Mouse (Mus musculus) retina, embryonic 14.5 days (tissue): ENCODE measurements around the gene Pex1.
"Not testable (repeated sequence)": the region's sequence is repeated elsewhere in the genome, so short reads cannot be mapped to it uniquely, and the experiment has no call there.

Experiments used
- DNase-seq: peaks from one replicate; pipeline ENCODE4 v3.0.0-alpha.2; 2015; ENCODE audit warnings: low spot score

The Pex1 gene

DNA sequence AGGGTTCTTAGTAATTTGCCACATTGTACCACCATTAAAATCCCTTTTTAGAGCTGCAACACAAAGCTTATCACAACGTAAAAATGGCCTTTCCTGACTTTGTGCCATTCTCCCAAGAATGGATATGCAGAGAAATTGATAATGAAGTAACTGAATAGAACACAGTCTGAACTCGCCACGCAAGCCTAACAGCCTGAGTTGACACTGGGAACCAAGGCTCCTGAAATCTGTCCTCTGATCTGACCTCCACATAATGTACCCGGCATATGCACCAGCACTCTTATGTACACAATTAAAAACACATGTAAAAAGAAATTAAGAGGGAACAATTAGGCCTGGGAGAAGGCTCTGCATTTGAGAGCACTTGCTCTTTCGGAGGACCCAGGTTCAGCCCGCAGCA is 49.5 kb downstream of the Pex1 start:
- DNase-seq = no peak

DNA sequence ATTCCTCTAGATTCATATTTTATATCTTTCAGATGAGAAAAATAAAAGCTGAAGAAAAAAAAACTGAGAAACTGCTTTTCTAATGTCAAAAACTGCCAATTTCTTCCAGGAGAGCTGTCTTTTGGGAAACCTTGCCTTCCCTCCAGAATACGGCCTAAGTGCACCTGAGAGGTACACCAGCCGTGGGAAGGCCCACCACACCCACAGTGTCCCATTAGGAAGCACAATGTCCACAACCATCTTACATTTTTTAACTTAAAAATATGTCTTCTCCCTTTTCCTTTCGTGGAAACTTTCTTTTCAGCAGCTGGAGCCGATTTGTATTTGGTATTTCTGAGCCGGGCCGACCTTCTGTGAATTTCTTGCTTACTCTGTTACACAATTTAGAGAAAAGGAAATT is 50.7 kb downstream of the Pex1 start:
- DNase-seq = no peak

DNA sequence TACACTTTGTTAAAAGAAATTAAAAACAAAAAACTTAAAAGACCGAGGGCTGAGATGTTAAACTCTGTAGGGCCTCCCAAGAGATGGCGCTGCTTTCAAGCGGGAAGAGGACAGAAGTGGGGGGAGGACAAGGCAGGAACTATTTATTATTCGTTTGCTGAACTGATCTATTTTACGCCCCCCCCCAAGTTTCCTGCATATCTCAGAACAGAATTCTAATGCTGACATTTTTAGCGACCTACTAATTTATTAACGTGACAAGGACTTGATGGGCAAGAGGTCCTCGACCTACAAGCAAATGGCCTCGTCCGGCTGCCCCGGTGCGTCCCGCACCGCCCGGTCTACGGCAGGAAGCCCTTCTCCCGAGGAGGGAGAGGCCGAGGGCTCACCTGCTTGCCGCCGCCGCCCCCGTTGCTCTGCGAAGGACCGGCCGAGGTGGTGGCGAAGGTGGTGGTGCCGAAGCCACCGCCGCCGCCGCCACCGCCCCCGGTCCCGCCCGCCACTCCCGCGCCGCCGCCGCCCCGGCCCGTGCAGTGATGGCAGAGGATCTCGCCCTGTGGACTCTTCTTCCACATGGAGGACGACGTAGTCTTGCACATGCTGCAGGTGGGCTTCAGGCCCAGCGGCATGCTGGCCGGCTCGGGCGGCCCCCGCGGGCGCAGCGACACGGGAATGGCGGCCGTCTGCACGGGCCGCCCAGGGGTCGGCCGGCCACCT is 51.3 kb downstream of the Pex1 start:
- peak; percentile 69 for DNase-seq

DNA sequence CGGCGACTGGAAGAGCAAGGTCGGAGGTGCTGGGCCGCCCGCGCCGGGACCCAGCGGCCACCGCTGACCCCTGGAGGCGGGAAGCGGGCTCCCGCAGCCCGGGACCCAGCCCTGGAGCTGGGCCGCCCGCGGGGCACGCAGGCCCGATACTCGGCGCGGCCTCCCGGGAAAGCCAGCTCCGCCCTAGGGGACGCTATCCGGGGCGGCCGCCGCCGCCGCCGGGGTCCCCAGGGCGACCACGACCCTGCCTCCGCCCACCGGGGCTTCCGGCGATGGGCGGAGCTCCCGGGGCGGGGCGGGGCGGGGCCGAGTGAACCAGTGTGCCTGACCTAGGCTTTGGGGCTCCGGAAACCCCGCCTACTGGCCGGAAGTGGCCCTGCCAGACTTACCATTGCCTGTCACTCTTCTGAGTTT is 51.8 kb downstream of the Pex1 start:
- DNase-seq = peak; percentile 94

DNA sequence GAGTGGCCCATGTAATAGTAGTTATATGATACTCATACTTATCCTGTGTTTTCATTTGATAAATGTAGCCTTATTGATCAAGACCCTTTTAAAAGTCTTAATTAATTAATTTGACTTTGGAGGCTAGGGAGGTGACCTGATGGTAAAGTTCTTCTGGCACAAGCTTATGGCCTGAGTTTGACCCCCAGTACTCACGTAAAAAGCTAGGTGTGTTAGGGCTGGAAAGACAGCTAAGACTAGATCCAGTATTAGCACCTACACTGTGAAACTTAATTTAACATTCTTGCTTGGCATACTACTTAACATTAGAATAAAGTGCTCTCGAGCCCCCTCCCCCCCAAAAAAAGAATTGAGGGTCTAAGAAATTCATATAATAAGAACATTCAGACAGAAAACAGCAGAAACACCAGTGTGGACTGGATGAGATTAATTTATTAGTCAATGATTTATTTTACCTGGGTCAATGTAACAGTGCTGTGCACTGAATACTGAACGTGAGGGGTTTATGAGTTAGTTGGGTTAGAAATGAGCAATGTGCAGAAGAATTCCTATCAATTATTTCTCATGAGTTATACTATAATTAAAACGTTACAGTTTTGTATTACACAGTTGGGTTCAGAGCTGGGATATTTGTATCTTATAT is 52.5 kb downstream of the Pex1 start:
- peak; percentile 11 for DNase-seq

DNA sequence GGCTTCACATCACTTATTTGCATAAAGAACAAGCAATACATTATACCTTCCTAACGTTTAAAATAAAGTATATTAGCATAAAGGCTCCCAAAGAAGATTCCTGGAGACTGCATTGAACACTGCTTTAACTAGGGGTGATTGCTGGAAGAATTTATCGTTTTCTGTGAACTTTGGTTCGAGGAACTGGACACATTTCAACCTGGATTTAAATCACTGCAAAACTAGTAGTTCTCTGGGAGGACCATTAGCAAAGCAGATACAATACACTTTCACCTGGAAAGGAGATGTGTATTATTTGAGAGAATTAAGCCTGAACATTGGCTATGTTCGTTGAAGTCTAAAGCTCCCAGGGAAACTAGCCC is 53.0 kb downstream of the Pex1 start:
- no peak for DNase-seq

GRCm38 (mm10) chr5:3650881-3651280 is 55.0 kb downstream of the Pex1 start, which contains the start of gene Tmbim7:
Tmbim7 (plus strand) TSS chr5:3651181.
- DNase-seq = no peak

DNA sequence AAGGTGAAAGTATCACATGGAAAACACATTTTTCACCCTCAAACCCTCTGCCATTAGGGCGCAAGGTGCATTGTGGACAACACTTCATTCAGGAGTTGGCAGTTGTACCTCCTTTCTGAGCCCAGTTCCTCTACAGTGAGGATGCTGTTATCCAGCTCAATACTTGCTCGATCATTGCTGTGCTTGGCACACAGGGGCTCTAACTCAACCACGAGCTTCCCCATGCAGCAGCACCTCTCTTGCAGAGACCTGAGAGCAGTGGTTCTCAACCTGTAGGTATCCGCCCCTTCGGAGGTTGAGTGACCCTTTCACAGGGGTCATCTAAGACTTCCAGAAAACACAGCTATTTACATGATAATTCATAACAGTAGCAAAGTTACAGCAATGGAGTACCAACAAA is 55.8 kb downstream of the Pex1 start:
- DNase-seq = no peak

- not testable (repeated sequence) for DNase-seq
Measured at GRCm38 (mm10) chr5:3652903-3653575, 57.2 kb downstream of the Pex1 start.

GRCm38 (mm10) chr5:3653801-3654200 is 57.9 kb downstream of the Pex1 start:
- no peak for DNase-seq

- DNase-seq = no peak
Measured at GRCm38 (mm10) chr5:3657085-3657484, 61.2 kb downstream of the Pex1 start, which contains the start of gene Gatad1. Gatad1 (minus strand) TSS chr5:3657185.

DNA sequence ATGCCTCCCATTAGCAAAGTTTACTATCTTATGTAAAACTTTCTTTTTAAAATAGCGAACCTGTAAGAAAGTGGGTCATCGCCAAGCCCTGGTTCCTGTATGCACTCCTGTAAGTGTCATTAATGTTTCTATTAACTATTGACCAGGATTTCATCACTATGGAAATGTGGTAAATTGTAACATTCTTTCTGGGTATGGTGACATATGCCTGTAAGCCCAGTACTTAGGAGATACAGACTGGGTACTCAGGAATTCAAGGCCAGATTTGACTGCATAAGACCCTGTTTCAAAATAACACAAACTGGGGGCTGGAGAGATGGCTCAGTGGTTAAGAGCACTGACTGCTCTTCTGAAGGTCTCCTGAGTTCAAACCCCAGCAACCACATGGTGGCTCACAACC is 69.4 kb downstream of the Pex1 start:
- no peak for DNase-seq

DNA sequence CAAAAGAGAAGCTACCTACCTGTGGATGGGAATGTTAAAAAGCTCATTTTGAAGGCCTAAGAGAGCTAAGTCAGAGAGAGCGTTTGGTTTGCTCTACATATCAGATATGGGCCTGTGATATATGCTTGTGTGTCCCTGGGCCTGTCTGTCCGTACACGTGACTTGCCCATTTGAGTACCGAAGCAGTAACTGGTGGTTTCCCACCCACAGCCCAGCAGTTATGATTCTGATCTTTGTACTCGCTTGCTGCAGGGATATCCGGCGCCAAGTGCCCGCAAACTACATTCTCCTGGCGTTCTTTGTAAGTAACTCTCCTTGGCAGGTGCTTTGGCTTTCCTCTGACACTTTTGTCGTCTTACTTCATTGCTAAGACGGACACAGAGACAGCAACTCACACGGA is 70.7 kb downstream of the Pex1 start:
- no peak for DNase-seq

DNA sequence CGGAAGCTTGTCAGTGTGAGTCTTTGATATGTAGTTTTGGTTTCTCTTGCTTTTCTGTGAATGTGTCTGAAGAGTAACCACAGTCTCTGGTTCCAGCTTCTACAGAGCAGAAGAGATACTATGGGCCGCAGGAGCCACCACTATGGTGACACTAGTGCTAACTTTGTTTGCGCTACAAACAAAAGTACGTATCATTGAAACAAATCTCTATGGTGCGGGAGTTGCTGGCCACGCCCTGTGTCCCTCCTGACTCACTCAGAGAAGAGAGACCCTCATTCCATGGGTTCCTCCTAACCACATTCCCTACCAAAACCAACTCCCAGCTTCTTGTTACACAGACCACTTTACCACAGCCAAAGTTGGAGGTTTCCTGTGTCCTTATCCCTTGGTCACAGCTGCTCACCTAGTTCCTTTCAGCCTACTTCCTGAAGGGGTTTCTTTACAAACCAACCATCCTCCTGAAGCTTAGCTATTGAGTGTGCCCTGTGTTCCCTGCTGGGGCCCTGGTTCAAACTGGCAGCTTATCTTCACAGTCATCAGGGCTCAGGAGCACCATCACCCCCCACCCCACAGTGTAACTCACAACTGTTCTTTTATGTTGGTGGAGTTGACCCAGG is 74.2 kb downstream of the Pex1 start:
- DNase-seq = no peak
